Mouse (Mus musculus): ENCODE measurements around the gene Mup19. TPM values are rescaled to one million over a fixed set of nuclear protein-coding genes. Genes with fewer than 3 reads are reported as not detected.
"Not testable (repeated sequence)": the region's sequence is repeated elsewhere in the genome, so short reads cannot be mapped to it uniquely, and the experiment has no call there.

The Mup19 gene
- total RNA-seq (2021), result not detected
- long read RNA-seq, experiment 1, result 0 reads
- long read RNA-seq, experiment 2, result 0 reads

- not testable (repeated sequence) for DNase-seq (ENCODE audit: low spot score in 2 of 2)
These were observed at the start of gene Mup19 for GRCm38 (mm10) chr4:61782169-61782568. Mup19 (minus strand) TSS chr4:61782269.

- DNase-seq (ENCODE audit: low spot score in 2 of 2), result no peak
These were observed 47.1 kb upstream of the Mup19 start for GRCm38 (mm10) chr4:61829211-61829610.

GRCm38 (mm10) chr4:61823185-61823584 is 41.1 kb upstream of the Mup19 start:
- DNase-seq (ENCODE audit: low spot score in 2 of 2), result no peak

GRCm38 (mm10) chr4:61822541-61822940 is 40.5 kb upstream of the Mup19 start:
- DNase-seq (ENCODE audit: low spot score in 2 of 2), result not testable (repeated sequence)

- DNase-seq (ENCODE audit: low spot score in 2 of 2), result no peak
These were observed 33.5 kb upstream of the Mup19 start for GRCm38 (mm10) chr4:61815602-61816001.

- DNase-seq (ENCODE audit: low spot score in 2 of 2), result no peak
These were observed 31.4 kb upstream of the Mup19 start for GRCm38 (mm10) chr4:61813435-61813834.

- not testable (repeated sequence) for DNase-seq (ENCODE audit: low spot score in 2 of 2)
These were observed 29.1 kb upstream of the Mup19 start for GRCm38 (mm10) chr4:61811193-61811592.

GRCm38 (mm10) chr4:61808926-61809325 is 26.9 kb upstream of the Mup19 start:
- not testable (repeated sequence) for DNase-seq (ENCODE audit: low spot score in 2 of 2)

GRCm38 (mm10) chr4:61789699-61790098 is 7.6 kb upstream of the Mup19 start:
- not testable (repeated sequence) for DNase-seq (ENCODE audit: low spot score in 2 of 2)

GRCm38 (mm10) chr4:61784231-61784630 is 2.2 kb upstream of the Mup19 start:
- DNase-seq (ENCODE audit: low spot score in 2 of 2), result not testable (repeated sequence)

Other genes with a start within 250 kb of the Mup19 start
- not detected for gene Mup17, start 186.4 kb downstream of the Mup19 start, total RNA-seq (2021)
- gene Mup18, start 108.1 kb downstream of the Mup19 start, total RNA-seq (2021), result not detected
- gene Mup5, start 53.0 kb upstream of the Mup19 start, total RNA-seq (2021), result not detected